Mouse (Mus musculus): ENCODE results near the gene Adamtsl2. TPM values are rescaled to one million over a fixed set of nuclear protein-coding genes. Genes with fewer than 3 reads are reported as not detected.

The Adamtsl2 gene
- polyA plus RNA-seq, 1 experiment from 2014 or later = 1.7 TPM

DNA sequence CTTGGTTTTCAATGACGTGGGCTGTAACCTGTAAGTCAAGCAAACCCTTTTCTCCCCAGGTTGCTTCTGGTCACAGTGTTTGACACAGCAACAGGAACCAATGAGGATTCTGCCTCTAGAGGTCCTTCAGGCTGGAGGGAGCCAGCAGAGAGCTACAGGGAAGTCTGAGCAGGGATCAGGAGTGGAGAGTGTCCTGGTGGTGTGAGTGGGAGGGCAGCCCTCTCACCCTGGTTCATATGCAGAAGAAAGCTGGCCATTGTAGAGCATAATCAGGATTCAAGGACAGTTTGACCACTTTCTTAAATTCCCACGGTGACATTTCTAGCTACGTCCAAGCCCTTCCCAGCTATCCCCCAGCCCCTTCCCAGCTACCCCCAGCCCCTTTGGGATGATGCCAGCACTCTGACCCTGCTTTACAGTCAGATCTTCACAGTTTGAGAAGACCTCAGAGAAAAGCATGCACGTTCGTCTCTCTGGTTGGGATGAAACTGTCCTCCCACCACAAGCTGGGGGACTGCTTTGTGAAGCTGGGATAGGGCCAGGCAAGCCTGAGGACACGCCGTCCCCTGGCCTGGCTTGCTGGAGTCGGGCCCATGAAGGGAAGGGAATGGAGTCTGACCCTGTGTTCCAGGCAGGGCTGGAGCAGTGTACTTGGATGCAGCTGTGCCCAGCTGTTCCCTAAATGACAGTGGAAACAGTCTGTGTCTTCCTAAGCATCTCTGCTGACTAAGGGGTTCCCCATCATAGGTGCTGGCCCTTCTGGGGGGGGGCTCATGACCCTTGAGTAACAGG lies 33.0 kb upstream of the Adamtsl2 start:
- peak overlapping the region; percentile 4; the same call in 1 of the 2 replicates for H3K27ac ChIP-seq (ENCODE audit: low read length)
- H3K9ac ChIP-seq (ENCODE audit: low read depth, low read length) = no peak overlapping the region
- no peak overlapping the region for H3K4me2 ChIP-seq (ENCODE audit: low read depth, low read length)
- WGBS = 59% methylated on average over 8 of the region's 8 CpGs
- H3K9me3 ChIP-seq (ENCODE audit: control insufficient read depth, low read length) = no peaks in the 10 kb centered on the region
- peak; percentile 84 for ATAC-seq
- no peaks in the 10 kb centered on the region for H3K4me1 ChIP-seq (ENCODE audit: control insufficient read depth, insufficient read depth, low read length)
- no peaks in the 10 kb centered on the region for H3K36me3 ChIP-seq (ENCODE audit: control insufficient read depth, insufficient read depth, low read length)
- H3K4me3 ChIP-seq (ENCODE audit: low read length) = no peak overlapping the region
- H3K27me3 ChIP-seq (replicated peaks; ENCODE audit: control insufficient read depth, insufficient read depth, low read length) = no peaks in the 10 kb centered on the region

DNA sequence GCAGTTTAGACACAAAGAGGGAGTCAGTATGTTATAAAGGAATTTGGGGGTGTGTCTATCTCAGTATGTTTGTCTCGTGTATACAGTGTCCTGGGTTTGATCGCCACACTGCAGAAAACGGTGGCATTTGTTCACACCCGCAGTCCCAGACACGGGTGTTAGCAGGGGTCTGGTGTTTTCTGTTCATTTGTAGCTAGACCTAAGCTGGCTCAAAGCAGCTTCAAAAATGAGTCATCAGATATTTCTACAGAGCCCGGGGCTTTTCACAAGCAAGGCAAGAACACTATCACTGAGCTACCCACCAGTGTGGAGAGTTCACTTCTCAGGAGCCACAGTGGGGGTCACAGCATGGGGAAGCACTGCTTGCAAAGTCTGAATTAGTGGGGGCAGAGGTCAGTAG lies 29.8 kb upstream of the Adamtsl2 start:
- H3K4me3 ChIP-seq (ENCODE audit: low read length) = no peak overlapping the region
- H3K4me2 ChIP-seq (ENCODE audit: low read depth, low read length) = no peak overlapping the region
- ATAC-seq = no peak

GRCm38 (mm10) chr2:27058251-27058650 lies 20.9 kb upstream of the Adamtsl2 start:
- no peak for ATAC-seq
- H3K36me3 ChIP-seq (ENCODE audit: control insufficient read depth, insufficient read depth, low read length) = no peaks in the 10 kb centered on the region
- peaks cover 10% of the 10 kb centered on the region for H3K4me1 ChIP-seq (ENCODE audit: control insufficient read depth, insufficient read depth, low read length)
- WGBS = 33% methylated on average over 4 of the region's 4 CpGs
- 0 out of 2 replicates have a peak overlapping the region, but pooled peaks have one; percentile 13 for H3K9ac ChIP-seq (ENCODE audit: low read depth, low read length)
- H3K9me3 ChIP-seq (ENCODE audit: control insufficient read depth, low read length) = no peaks in the 10 kb centered on the region
- H3K27me3 ChIP-seq (replicated peaks; ENCODE audit: control insufficient read depth, insufficient read depth, low read length) = no peaks in the 10 kb centered on the region
- no peak overlapping the region for H3K27ac ChIP-seq (ENCODE audit: low read length)
- H3K4me2 ChIP-seq (ENCODE audit: low read depth, low read length) = peak overlapping the region; percentile 16; the same call in 1 of the 2 replicates
- no peak overlapping the region for H3K4me3 ChIP-seq (ENCODE audit: low read length)

More for the DNA sequence above, 29.8 kb upstream of the Adamtsl2 start:
- Histone ChIP-seq H3K36me3 (ENCODE audit: control insufficient read depth, insufficient read depth, low read length) (no peaks in the 10 kb centered on the region), H3K27ac (ENCODE audit: low read length) (no peak overlapping the region), H3K9me3 (ENCODE audit: control insufficient read depth, low read length) (no peaks in the 10 kb centered on the region), H3K9ac (ENCODE audit: low read depth, low read length) (no peak overlapping the region), H3K4me1 (ENCODE audit: control insufficient read depth, insufficient read depth, low read length) (no peaks in the 10 kb centered on the region), H3K27me3 (replicated peaks; ENCODE audit: control insufficient read depth, insufficient read depth, low read length) (no peaks in the 10 kb centered on the region)
- WGBS = 43% methylated on average over 6 of the region's 6 CpGs

GRCm38 (mm10) chr2:27058751-27059150 lies 20.4 kb upstream of the Adamtsl2 start:
- no peaks in the 10 kb centered on the region for H3K27me3 ChIP-seq (replicated peaks; ENCODE audit: control insufficient read depth, insufficient read depth, low read length)
- ATAC-seq = peak; percentile 38; the same call in 1 of the 2 replicates
- H3K4me3 ChIP-seq (ENCODE audit: low read length) = no peak overlapping the region
- no peaks in the 10 kb centered on the region for H3K9me3 ChIP-seq (ENCODE audit: control insufficient read depth, low read length)
- no peak overlapping the region for H3K27ac ChIP-seq (ENCODE audit: low read length)
- WGBS = 13% methylated on average over 12 of the region's 12 CpGs
- 0 out of 2 replicates have a peak overlapping the region, but pooled peaks have one; percentile 13 for H3K9ac ChIP-seq (ENCODE audit: low read depth, low read length)
- peaks cover 10% of the 10 kb centered on the region for H3K4me1 ChIP-seq (ENCODE audit: control insufficient read depth, insufficient read depth, low read length)
- no peaks in the 10 kb centered on the region for H3K36me3 ChIP-seq (ENCODE audit: control insufficient read depth, insufficient read depth, low read length)
- H3K4me2 ChIP-seq (ENCODE audit: low read depth, low read length) = peak overlapping the region; percentile 16; the same call in 1 of the 2 replicates

GRCm38 (mm10) chr2:27059187-27059586 lies 20.0 kb upstream of the Adamtsl2 start:
- no peak overlapping the region for H3K4me2 ChIP-seq (ENCODE audit: low read depth, low read length)
- no peak for ATAC-seq

DNA sequence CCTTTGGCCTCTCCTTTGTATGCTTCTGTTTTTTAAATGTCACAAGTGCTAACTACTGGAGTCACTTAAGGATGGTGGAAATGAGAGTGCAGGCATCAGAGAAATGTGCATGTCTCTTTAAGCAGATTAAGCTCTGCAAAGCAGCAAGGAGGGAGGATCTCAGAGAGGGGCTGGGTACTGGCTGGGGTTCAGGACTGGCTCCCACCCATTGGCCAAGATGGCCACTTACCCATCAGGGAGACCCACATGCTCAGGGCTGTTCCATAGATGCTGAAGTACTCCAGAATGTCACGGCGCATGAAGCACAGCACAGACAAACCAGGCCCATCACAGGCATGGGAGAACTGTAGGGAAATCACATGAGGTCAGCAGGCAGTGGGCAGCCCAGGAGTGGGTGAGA lies 12.1 kb upstream of the Adamtsl2 start:
- WGBS = 88% methylated on average over 2 of the region's 2 CpGs
- Histone ChIP-seq H3K27me3 (replicated peaks; ENCODE audit: control insufficient read depth, insufficient read depth, low read length) (no peaks in the 10 kb centered on the region), H3K9me3 (ENCODE audit: control insufficient read depth, low read length) (no peaks in the 10 kb centered on the region), H3K4me3 (ENCODE audit: low read length) (no peak overlapping the region), H3K36me3 (ENCODE audit: control insufficient read depth, insufficient read depth, low read length) (no peaks in the 10 kb centered on the region), H3K4me1 (ENCODE audit: control insufficient read depth, insufficient read depth, low read length) (peaks cover 9% of the 10 kb centered on the region), H3K9ac (ENCODE audit: low read depth, low read length) (no peak overlapping the region), H3K27ac (ENCODE audit: low read length) (no peak overlapping the region), H3K4me2 (ENCODE audit: low read depth, low read length) (no peak overlapping the region)
- ATAC-seq = no peak

More at GRCm38 (mm10) chr2:27059187-27059586, 20.0 kb upstream of the Adamtsl2 start:
- H3K27me3 ChIP-seq (replicated peaks; ENCODE audit: control insufficient read depth, insufficient read depth, low read length) = no peaks in the 10 kb centered on the region
- H3K9ac ChIP-seq (ENCODE audit: low read depth, low read length) = no peak overlapping the region
- no peaks in the 10 kb centered on the region for H3K9me3 ChIP-seq (ENCODE audit: control insufficient read depth, low read length)
- WGBS = 68% methylated on average over 9 of the region's 9 CpGs
- no peaks in the 10 kb centered on the region for H3K36me3 ChIP-seq (ENCODE audit: control insufficient read depth, insufficient read depth, low read length)
- peaks cover 10% of the 10 kb centered on the region for H3K4me1 ChIP-seq (ENCODE audit: control insufficient read depth, insufficient read depth, low read length)
- H3K27ac ChIP-seq (ENCODE audit: low read length) = no peak overlapping the region
- no peak overlapping the region for H3K4me3 ChIP-seq (ENCODE audit: low read length)

- Histone ChIP-seq H3K4me3 (ENCODE audit: low read length) (no peak overlapping the region), H3K9ac (ENCODE audit: low read depth, low read length) (no peak overlapping the region), H3K9me3 (ENCODE audit: control insufficient read depth, low read length) (no peaks in the 10 kb centered on the region), H3K27ac (ENCODE audit: low read length) (no peak overlapping the region), H3K36me3 (ENCODE audit: control insufficient read depth, insufficient read depth, low read length) (no peaks in the 10 kb centered on the region), H3K27me3 (replicated peaks; ENCODE audit: control insufficient read depth, insufficient read depth, low read length) (no peaks in the 10 kb centered on the region), H3K4me1 (ENCODE audit: control insufficient read depth, insufficient read depth, low read length) (peaks cover 9% of the 10 kb centered on the region), H3K4me2 (ENCODE audit: low read depth, low read length) (no peak overlapping the region)
- no peak for ATAC-seq
- 39% methylated on average over 2 of the region's 2 CpGs for WGBS
Observed at GRCm38 (mm10) chr2:27067996-27068395, 11.2 kb upstream of the Adamtsl2 start.

- ATAC-seq = no peak
- Histone ChIP-seq H3K9ac (ENCODE audit: low read depth, low read length) (no peak overlapping the region), H3K27ac (ENCODE audit: low read length) (no peak overlapping the region), H3K36me3 (ENCODE audit: control insufficient read depth, insufficient read depth, low read length) (no peaks in the 10 kb centered on the region), H3K4me2 (ENCODE audit: low read depth, low read length) (no peak overlapping the region), H3K9me3 (ENCODE audit: control insufficient read depth, low read length) (no peaks in the 10 kb centered on the region), H3K27me3 (replicated peaks; ENCODE audit: control insufficient read depth, insufficient read depth, low read length) (no peaks in the 10 kb centered on the region), H3K4me1 (ENCODE audit: control insufficient read depth, insufficient read depth, low read length) (peaks cover 9% of the 10 kb centered on the region), H3K4me3 (ENCODE audit: low read length) (no peak overlapping the region)
- WGBS = 57% methylated on average over 3 of the region's 3 CpGs
Observed at GRCm38 (mm10) chr2:27069646-27070045, 9.5 kb upstream of the Adamtsl2 start.

GRCm38 (mm10) chr2:27070247-27070813 lies 8.8 kb upstream of the Adamtsl2 start:
- no peaks in the 10 kb centered on the region for H3K36me3 ChIP-seq (ENCODE audit: control insufficient read depth, insufficient read depth, low read length)
- ATAC-seq = no peak
- H3K4me3 ChIP-seq (ENCODE audit: low read length) = no peak overlapping the region
- H3K27ac ChIP-seq (ENCODE audit: low read length) = no peak overlapping the region
- peaks cover 9% of the 10 kb centered on the region for H3K4me1 ChIP-seq (ENCODE audit: control insufficient read depth, insufficient read depth, low read length)
- no peak overlapping the region for H3K4me2 ChIP-seq (ENCODE audit: low read depth, low read length)
- H3K9me3 ChIP-seq (ENCODE audit: control insufficient read depth, low read length) = no peaks in the 10 kb centered on the region
- H3K27me3 ChIP-seq (replicated peaks; ENCODE audit: control insufficient read depth, insufficient read depth, low read length) = no peaks in the 10 kb centered on the region
- no peak overlapping the region for H3K9ac ChIP-seq (ENCODE audit: low read depth, low read length)
- WGBS = 83% methylated on average over 2 of the region's 2 CpGs
